Mouse (Mus musculus) kidney, embryonic 14.5 days (tissue): ENCODE measurements around the gene Ptbp3. TPM values are rescaled to one million over a fixed set of nuclear protein-coding genes. Genes with fewer than 3 reads are reported as not detected.
A peak's percentile ranks its signal among the peaks of the same experiment; 100 is the strongest.

Source experiments
- ATAC-seq: fragments of 200-750 bp; cut with Nextera tagmentation; 2 replicates; pipeline ENCODE4 v1.8.0; 2017; ENCODE audit warnings: moderate number of reproducible peaks, mild to moderate bottlenecking, moderate TSS enrichment, moderate library complexity; ENCODE audit not compliant: low FRiP score, low TSS enrichment
- H3K27ac ChIP-seq: fragments of 300-500 bp; sonication (generic); 2 replicates; pipeline ENCODE4 v1.5.1; 2014; ENCODE audit warnings: low read depth, mild to moderate bottlenecking, low read length, moderate library complexity, mixed read lengths
- H3K27me3 ChIP-seq: fragments of 300-500 bp; sonication (generic); 2 replicates; pipeline ENCODE4 v1.6.1; 2014; ENCODE audit warnings: mild to moderate bottlenecking, low read length; ENCODE audit not compliant: control insufficient read depth, insufficient read depth
- H3K36me3 ChIP-seq: fragments of 300-500 bp; sonication (generic); 2 replicates; pipeline ENCODE4 v1.6.1; 2014; ENCODE audit warnings: low read length, mixed read lengths; ENCODE audit not compliant: control insufficient read depth, insufficient read depth
- H3K4me1 ChIP-seq: fragments of 300-500 bp; sonication (generic); 2 replicates; pipeline ENCODE4 v1.6.1; 2014; ENCODE audit warnings: low read length, mixed read lengths; ENCODE audit not compliant: control insufficient read depth, insufficient read depth
- H3K4me2 ChIP-seq: fragments of 300-500 bp; sonication (generic); replicated peaks from 2 replicates; pipeline ENCODE4 v1.6.1; 2014; ENCODE audit warnings: low read depth, mild to moderate bottlenecking, low read length
- H3K4me3 ChIP-seq: fragments of 300-500 bp; sonication (generic); 2 replicates; pipeline ENCODE4 v1.5.1; 2014; ENCODE audit warnings: mild to moderate bottlenecking, low read length
- H3K9ac ChIP-seq: fragments of 300-500 bp; sonication (generic); 2 replicates; pipeline ENCODE4 v1.6.1; 2014; ENCODE audit warnings: low read depth, mild to moderate bottlenecking, low read length, moderate library complexity
- H3K9me3 ChIP-seq: fragments of 300-500 bp; sonication (generic); 2 replicates; pipeline ENCODE4 v1.6.1; 2016; ENCODE audit warnings: low read length; ENCODE audit not compliant: control insufficient read depth
- WGBS: fragments of 180-500 bp; shearing (Covaris S2); extraction: QIAGEN DNeasy Blood & Tissue Kit; methylation state at CpG from one replicate; pipeline ENCODE4 v1.1.7; 2014; 5-methylcytosine and 5-hydroxymethylcytosine counted together
- polyA plus RNA-seq: library from polyadenylated mRNA; unstranded; fragments of >200 nt; fragmentation: Nextera tagmentation; extraction: Ambion mirVana; gene quantifications from 2 replicates; pipeline ENCODE4 v1.2.1, GENCODE M21; 2014

Gene Ptbp3
- 64.8 and 86.1 TPM in 2 replicates for polyA plus RNA-seq

- peak within 1 kb of the TSS; percentile 80 for H3K4me2 ChIP-seq
- peak; percentile 92 for ATAC-seq
- H3K27ac ChIP-seq, result peak within 1 kb of the TSS; percentile 97
- H3K36me3 ChIP-seq, result no peaks in the 10 kb centered on the region
- no peaks in the 10 kb centered on the region for H3K27me3 ChIP-seq
- peak within 1 kb of the TSS; percentile 90 for H3K4me3 ChIP-seq
- under 1% methylated on average over 61 of the region's 83 CpGs for WGBS
- peaks cover 13% of the 10 kb centered on the region for H3K4me1 ChIP-seq
- H3K9me3 ChIP-seq, result no peaks in the 10 kb centered on the region
- H3K9ac ChIP-seq, result peak within 1 kb of the TSS; percentile 96
Measured at GRCm38 (mm10) chr4:59549175-59549976, at the start of gene Ptbp3. TSS of gene Ptbp3 (minus strand) at chr4:59549364.

GRCm38 (mm10) chr4:59596556-59596955 is 47.4 kb upstream of the Ptbp3 start:
- ATAC-seq, result no peak
- no peaks in the 10 kb centered on the region for H3K9me3 ChIP-seq
- H3K4me2 ChIP-seq, result no peak overlapping the region
- no peaks in the 10 kb centered on the region for H3K36me3 ChIP-seq
- H3K4me1 ChIP-seq, result no peaks in the 10 kb centered on the region
- H3K9ac ChIP-seq, result no peak overlapping the region
- H3K27ac ChIP-seq, result no peak overlapping the region
- no peak overlapping the region for H3K4me3 ChIP-seq
- 86% methylated on average over 2 of the region's 2 CpGs for WGBS
- H3K27me3 ChIP-seq, result no peaks in the 10 kb centered on the region

GRCm38 (mm10) chr4:59594614-59595013 is 45.5 kb upstream of the Ptbp3 start:
- no peaks in the 10 kb centered on the region for H3K4me1 ChIP-seq
- no peak overlapping the region for H3K4me3 ChIP-seq
- ATAC-seq, result no peak
- H3K27ac ChIP-seq, result no peak overlapping the region
- WGBS, result 71% methylated on average over 2 of the region's 2 CpGs
- no peak overlapping the region for H3K4me2 ChIP-seq
- no peaks in the 10 kb centered on the region for H3K27me3 ChIP-seq
- H3K9ac ChIP-seq, result no peak overlapping the region
- no peaks in the 10 kb centered on the region for H3K9me3 ChIP-seq
- H3K36me3 ChIP-seq, result no peaks in the 10 kb centered on the region

- Histone ChIP-seq H3K9me3 (no peaks in the 10 kb centered on the region), H3K27ac (no peak overlapping the region), H3K4me2 (no peak overlapping the region), H3K27me3 (no peaks in the 10 kb centered on the region), H3K4me3 (no peak overlapping the region), H3K36me3 (no peaks in the 10 kb centered on the region), H3K4me1 (no peaks in the 10 kb centered on the region), H3K9ac (no peak overlapping the region)
- ATAC-seq, result no peak
- WGBS, result 96% methylated on average over 1 of the region's 1 CpGs
Measured at GRCm38 (mm10) chr4:59587872-59588226, 38.7 kb upstream of the Ptbp3 start.

GRCm38 (mm10) chr4:59587215-59587871 is 38.2 kb upstream of the Ptbp3 start:
- H3K27ac ChIP-seq, result no peak overlapping the region
- H3K4me1 ChIP-seq, result no peaks in the 10 kb centered on the region
- no peaks in the 10 kb centered on the region for H3K9me3 ChIP-seq
- H3K36me3 ChIP-seq, result no peaks in the 10 kb centered on the region
- 81% methylated on average over 2 of the region's 2 CpGs for WGBS
- H3K9ac ChIP-seq, result no peak overlapping the region
- H3K4me2 ChIP-seq, result no peak overlapping the region
- no peak for ATAC-seq
- H3K27me3 ChIP-seq, result no peaks in the 10 kb centered on the region
- no peak overlapping the region for H3K4me3 ChIP-seq

- H3K36me3 ChIP-seq, result no peaks in the 10 kb centered on the region
- no peak overlapping the region for H3K4me3 ChIP-seq
- H3K9me3 ChIP-seq, result no peaks in the 10 kb centered on the region
- H3K27me3 ChIP-seq, result no peaks in the 10 kb centered on the region
- peaks cover 4% of the 10 kb centered on the region; the same call in 1 of the 2 replicates for H3K4me1 ChIP-seq
- H3K9ac ChIP-seq, result no peak overlapping the region
- H3K4me2 ChIP-seq, result no peak overlapping the region
- ATAC-seq, result no peak
- no peak overlapping the region for H3K27ac ChIP-seq
- WGBS, result 78% methylated on average over 5 of the region's 5 CpGs
Measured at GRCm38 (mm10) chr4:59585097-59585496, 35.9 kb upstream of the Ptbp3 start.

- peak overlapping the region; percentile 73; the same call in 1 of the 2 replicates for H3K9ac ChIP-seq
- ATAC-seq, result no peak
- WGBS, result 33% methylated on average over 6 of the region's 6 CpGs
Measured at GRCm38 (mm10) chr4:59582186-59582585, 33.0 kb upstream of the Ptbp3 start.

GRCm38 (mm10) chr4:59581314-59582185 is 32.4 kb upstream of the Ptbp3 start, which contains the start of gene Hsdl2:
TSS of gene Hsdl2 (plus strand) at chr4:59581563.
- peak within 1 kb of the TSS; percentile 85 for H3K27ac ChIP-seq
- under 1% methylated on average over 61 of the region's 61 CpGs for WGBS
- no peaks in the 10 kb centered on the region for H3K36me3 ChIP-seq
- ATAC-seq, result peak; percentile 96
- no peaks in the 10 kb centered on the region for H3K9me3 ChIP-seq
- H3K27me3 ChIP-seq, result no peaks in the 10 kb centered on the region
- peak within 1 kb of the TSS; percentile 78 for H3K4me3 ChIP-seq
- peaks cover 4% of the 10 kb centered on the region; the same call in 1 of the 2 replicates for H3K4me1 ChIP-seq
- peak within 1 kb of the TSS; percentile 89 for H3K4me2 ChIP-seq
- peak within 1 kb of the TSS; percentile 73 for H3K9ac ChIP-seq

More at GRCm38 (mm10) chr4:59582186-59582585, 33.0 kb upstream of the Ptbp3 start:
- H3K4me2 ChIP-seq, result peak overlapping the region; percentile 89
- no peak overlapping the region for H3K27ac ChIP-seq
- no peaks in the 10 kb centered on the region for H3K27me3 ChIP-seq
- H3K36me3 ChIP-seq, result no peaks in the 10 kb centered on the region
- no peaks in the 10 kb centered on the region for H3K9me3 ChIP-seq
- peaks cover 4% of the 10 kb centered on the region; the same call in 1 of the 2 replicates for H3K4me1 ChIP-seq
- H3K4me3 ChIP-seq, result peak overlapping the region; percentile 78
